In genomic region chr5:33723019-33723640, GRCm38 (mm10) we compare ENCODE assay signal across 8 mouse cellular contexts. TPM values are rescaled to one million over a fixed set of nuclear protein-coding genes. Genes with fewer than 3 reads are reported as not detected.
DNase-seq lines count a peak whose midpoint lies in the region; ATAC-seq and TF ChIP-seq lines count a peak whose summit lies in the region.

No protein-coding gene starts in this region.

- H3K27me3 ChIP-seq in embryonic facial prominence, embryonic 11.5 days (ENCODE audit: control insufficient read depth, insufficient read depth, low read length): peaks cover 32% of the 10 kb centered on the region
- H3K27me3 ChIP-seq in intestine, embryonic 14.5 days (replicated peaks; ENCODE audit: control insufficient read depth, insufficient read depth, low read length): peaks cover 18% of the 10 kb centered on the region
- H3K27me3 ChIP-seq in lung, embryonic 15.5 days: 0 out of 2 replicates have a peak, but pooled peaks cover 3% of the 10 kb centered on the region
- H3K27me3 ChIP-seq in stomach, embryonic 16.5 days (ENCODE audit: control insufficient read depth, insufficient read depth, low read length): 0 out of 2 replicates have a peak, but pooled peaks cover 6% of the 10 kb centered on the region

- TF ChIP-seq CTCF in layer of hippocampus, adult 2 months (conservative IDR thresholded peaks at IDR 0.05): peak; percentile 22; the same call in 1 of the 2 replicates

- WGBS in embryonic facial prominence, embryonic 11.5 days: under 1% methylated on average over 58 of the region's 61 CpGs
- WGBS in intestine, embryonic 14.5 days: under 1% methylated on average over 61 of the region's 61 CpGs
- under 1% methylated on average over 60 of the region's 61 CpGs for WGBS in lung, embryonic 15.5 days
- WGBS in stomach, embryonic 16.5 days: under 1% methylated on average over 60 of the region's 61 CpGs

- H3K4me2 ChIP-seq in embryonic facial prominence, embryonic 11.5 days (ENCODE audit: low read depth, low read length): peak overlapping the region; percentile 93
- peak overlapping the region; percentile 99 for H3K4me2 ChIP-seq in intestine, embryonic 14.5 days (ENCODE audit: low read length)
- peak overlapping the region; percentile 94 for H3K4me2 ChIP-seq in lung, embryonic 15.5 days
- peak overlapping the region; percentile 94 for H3K4me2 ChIP-seq in stomach, embryonic 16.5 days (ENCODE audit: low read depth, low read length)

- H3K4me3 ChIP-seq in layer of hippocampus, adult 2 months: peak overlapping the region; percentile 61
- H3K4me3 ChIP-seq in embryonic facial prominence, embryonic 11.5 days (ENCODE audit: low read depth, low read length): peak overlapping the region; percentile 52
- H3K4me3 ChIP-seq in intestine, embryonic 14.5 days (ENCODE audit: low read depth, low read length): peak overlapping the region; percentile 74
- peak overlapping the region; percentile 94 for H3K4me3 ChIP-seq in lung, embryonic 15.5 days
- peak overlapping the region; percentile 58 for H3K4me3 ChIP-seq in stomach, embryonic 16.5 days (replicated peaks; ENCODE audit: low read length)

- no peaks in the 10 kb centered on the region for H3K9me3 ChIP-seq in embryonic facial prominence, embryonic 11.5 days (replicated peaks; ENCODE audit: control insufficient read depth, low read length)
- no peaks in the 10 kb centered on the region for H3K9me3 ChIP-seq in intestine, embryonic 14.5 days (ENCODE audit: control insufficient read depth, low read length)
- H3K9me3 ChIP-seq in lung, embryonic 15.5 days: no peaks in the 10 kb centered on the region
- no peaks in the 10 kb centered on the region for H3K9me3 ChIP-seq in stomach, embryonic 16.5 days (replicated peaks; ENCODE audit: control insufficient read depth, low read length)

- H3K4me1 ChIP-seq in embryonic facial prominence, embryonic 11.5 days (ENCODE audit: control insufficient read depth, insufficient read depth, low read length): peaks cover 14% of the 10 kb centered on the region
- peaks cover 11% of the 10 kb centered on the region for H3K4me1 ChIP-seq in intestine, embryonic 14.5 days (replicated peaks; ENCODE audit: control insufficient read depth, insufficient read depth, low read length)
- H3K4me1 ChIP-seq in lung, embryonic 15.5 days: peaks cover 50% of the 10 kb centered on the region
- peaks cover 21% of the 10 kb centered on the region for H3K4me1 ChIP-seq in stomach, embryonic 16.5 days (ENCODE audit: control insufficient read depth, insufficient read depth, low read length)

- no peak for DNase-seq in layer of hippocampus, adult 2 months (ENCODE audit: low spot score in 2 of 2)
- no peak for DNase-seq in layer of hippocampus, adult 9-11 months
- peak; percentile 36 for DNase-seq in embryonic facial prominence, embryonic 11.5 days (ENCODE audit: low spot score)
- peak; percentile 79 for DNase-seq in intestine, embryonic 14.5 days (ENCODE audit: low spot score)
- no peak for DNase-seq in layer of hippocampus, postnatal 25 days (ENCODE audit: extremely low spot score in 1 of 2, low spot score in 1 of 2)
- DNase-seq in cerebellum, postnatal 36 days: no peak

- H3K36me3 ChIP-seq in embryonic facial prominence, embryonic 11.5 days (replicated peaks; ENCODE audit: control insufficient read depth, insufficient read depth, low read depth, low read length): no peaks in the 10 kb centered on the region
- H3K36me3 ChIP-seq in intestine, embryonic 14.5 days (ENCODE audit: control insufficient read depth, insufficient read depth, low read length): no peaks in the 10 kb centered on the region; the same call in 1 of the 2 replicates
- H3K36me3 ChIP-seq in lung, embryonic 15.5 days: peaks cover 4% of the 10 kb centered on the region
- no peaks in the 10 kb centered on the region for H3K36me3 ChIP-seq in stomach, embryonic 16.5 days (ENCODE audit: control insufficient read depth, insufficient read depth, low read length)

- ATAC-seq in embryonic facial prominence, embryonic 11.5 days (replicated peaks; ENCODE audit: insufficient number of reproducible peaks, low FRiP score, low TSS enrichment, low read depth): no peak
- no peak for ATAC-seq in intestine, embryonic 14.5 days (replicated peaks; ENCODE audit: low FRiP score, low TSS enrichment, low read depth)
- ATAC-seq in lung, embryonic 15.5 days (ENCODE audit: borderline replicate concordance, extremely low read depth, low FRiP score, low TSS enrichment): no peak
- ATAC-seq in stomach, embryonic 16.5 days (ENCODE audit: insufficient read depth, low FRiP score): no peak

- H3K9ac ChIP-seq in embryonic facial prominence, embryonic 11.5 days (replicated peaks; ENCODE audit: low read length): peak overlapping the region; percentile 66
- peak overlapping the region; percentile 59 for H3K9ac ChIP-seq in intestine, embryonic 14.5 days (ENCODE audit: low read length)
- peak overlapping the region; percentile 86 for H3K9ac ChIP-seq in lung, embryonic 15.5 days
- peak overlapping the region; percentile 77 for H3K9ac ChIP-seq in stomach, embryonic 16.5 days (ENCODE audit: low read length)

- peak overlapping the region; percentile 89 for H3K27ac ChIP-seq in layer of hippocampus, adult 2 months
- no peak overlapping the region for H3K27ac ChIP-seq in embryonic facial prominence, embryonic 11.5 days (replicated peaks; ENCODE audit: low read depth, low read length)
- peak overlapping the region; percentile 74 for H3K27ac ChIP-seq in intestine, embryonic 14.5 days (ENCODE audit: low read depth)
- H3K27ac ChIP-seq in lung, embryonic 15.5 days: peak overlapping the region; percentile 92
- H3K27ac ChIP-seq in stomach, embryonic 16.5 days (ENCODE audit: low read length): peak overlapping the region; percentile 38

RNA-seq across cellular contexts. Expression of gene Fgfr3, which starts 1.7 kb away (rescaled TPM):
- total RNA-seq in layer of hippocampus, adult 2 months (2021): 100 to 1,000 TPM; 137 to 139 TPM
- 7.6 and 9.5 TPM in 2 replicates for polyA plus RNA-seq in embryonic facial prominence, embryonic 11.5 days (2014; fragmentation: Nextera tagmentation; extraction: Ambion mirVana)
- polyA plus RNA-seq in intestine, embryonic 14.5 days (2014; fragmentation: Nextera tagmentation; extraction: Ambion mirVana): 11.1 and 13.7 TPM in 2 replicates
- polyA plus RNA-seq in lung, embryonic 15.5 days (2015; fragmentation: Nextera tagmentation; extraction: Ambion mirVana): 59.1 and 64.7 TPM in 2 replicates
- polyA plus RNA-seq in stomach, embryonic 16.5 days (2015; fragmentation: Nextera tagmentation; extraction: Ambion mirVana): 31.0 and 40.1 TPM in 2 replicates
- 100 to 1,000 TPM; 107 to 123 TPM for total RNA-seq in layer of hippocampus, postnatal 25 days (2021)

RNA-seq across cellular contexts. Expression of gene Letm1, which starts 59.5 kb away (rescaled TPM):
- total RNA-seq in layer of hippocampus, adult 2 months (2021): 100 to 1,000 TPM in 1 of 2 experiments, 10 to 100 TPM in 1; 99.8 to 108 TPM
- polyA plus RNA-seq in embryonic facial prominence, embryonic 11.5 days (2014; fragmentation: Nextera tagmentation; extraction: Ambion mirVana): 46.1 and 48.9 TPM in 2 replicates
- 39.8 and 43.8 TPM in 2 replicates for polyA plus RNA-seq in intestine, embryonic 14.5 days (2014; fragmentation: Nextera tagmentation; extraction: Ambion mirVana)
- 46.4 and 47.1 TPM in 2 replicates for polyA plus RNA-seq in lung, embryonic 15.5 days (2015; fragmentation: Nextera tagmentation; extraction: Ambion mirVana)
- polyA plus RNA-seq in stomach, embryonic 16.5 days (2015; fragmentation: Nextera tagmentation; extraction: Ambion mirVana): 35.3 and 39.3 TPM in 2 replicates
- total RNA-seq in layer of hippocampus, postnatal 25 days (2021): 100 to 1,000 TPM in 1 of 2 experiments, 10 to 100 TPM in 1; 98.8 to 103 TPM

Comparison
In these comparisons a context has a peak if more than half of its experiments do, and no peak if none do; other contexts are left out.
1. DNase-seq: peak in embryonic facial prominence, embryonic 11.5 days (single experiment) and intestine, embryonic 14.5 days (single experiment); none in layer of hippocampus, adult 2 months (0 of 2), layer of hippocampus, adult 9-11 months (single experiment), layer of hippocampus, postnatal 25 days (0 of 2) and cerebellum, postnatal 36 days (0 of 2).
2. Peak in every context shown above with its lines, with median percentiles within 50 percentile points of each other: H3K4me3 ChIP-seq, H3K4me2 ChIP-seq and H3K9ac ChIP-seq.